Mouse (Mus musculus): ENCODE measurements around the gene Itga2b. TPM values are rescaled to one million over a fixed set of nuclear protein-coding genes. Genes with fewer than 3 reads are reported as not detected.
A peak's percentile ranks its signal among the peaks of the same experiment; 100 is the strongest.

Itga2b gene
- total and polyA plus RNA-seq, 2 experiments from 2014 or later, result 2.6 to 15.5 TPM

DNA sequence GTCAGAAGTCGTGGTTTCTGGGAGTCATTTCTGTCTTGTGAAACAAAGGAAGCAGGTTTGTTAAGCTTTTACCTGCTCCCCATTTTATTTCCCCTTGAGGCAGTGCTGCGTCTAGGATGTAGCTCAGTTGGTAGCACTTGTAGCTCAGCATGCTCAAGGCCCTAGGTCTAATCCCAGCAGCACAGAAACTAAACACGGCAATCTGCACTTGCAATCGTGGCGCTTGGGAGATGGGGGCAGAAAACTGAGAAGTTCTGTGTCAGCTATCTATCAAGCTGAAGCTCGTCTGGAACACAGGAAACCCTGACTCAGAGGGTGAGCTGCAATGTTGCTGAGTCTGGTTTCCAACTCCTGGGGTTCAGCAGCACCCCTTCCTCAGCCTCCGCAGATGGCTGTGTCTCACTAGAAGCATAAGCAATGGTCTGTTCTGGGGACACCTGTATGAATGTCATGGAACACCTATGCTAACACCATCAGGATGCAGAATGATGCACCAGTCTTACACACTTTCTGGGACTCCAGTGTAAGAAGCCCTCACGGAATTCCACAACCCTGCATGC lies 40.9 kb downstream of the Itga2b start:
- Histone ChIP-seq H3K4me2 (ENCODE audit: low read depth, low read length, poor library complexity, severe bottlenecking) (peak overlapping the region; percentile 96; the same call in 1 of the 2 replicates), H3K9ac (replicated peaks; ENCODE audit: low read length, poor library complexity, severe bottlenecking) (no peak overlapping the region), H3K27ac (ENCODE audit: low read depth, low read length) (no peak overlapping the region), H3K36me3 (ENCODE audit: insufficient read depth, low read length) (0 out of 2 replicates have a peak, but pooled peaks cover 7% of the 10 kb centered on the region), H3K27me3 (ENCODE audit: insufficient read depth, low read length) (no peaks in the 10 kb centered on the region), H3K4me1 (ENCODE audit: insufficient read depth, low read length) (peaks cover 5% of the 10 kb centered on the region; the same call in 1 of the 2 replicates), H3K9me3 (ENCODE audit: low read length) (no peaks in the 10 kb centered on the region), H3K4me3 (ENCODE audit: low read depth, low read length) (no peak overlapping the region)
- ATAC-seq (ENCODE audit: low FRiP score) (no peak), DNase-seq (ENCODE audit: low spot score) (no peak)
- WGBS, result 67% methylated on average over 8 of the region's 8 CpGs
- no peak for TF ChIP-seq CTCF (IDR thresholded peaks at IDR 0.05)

DNA sequence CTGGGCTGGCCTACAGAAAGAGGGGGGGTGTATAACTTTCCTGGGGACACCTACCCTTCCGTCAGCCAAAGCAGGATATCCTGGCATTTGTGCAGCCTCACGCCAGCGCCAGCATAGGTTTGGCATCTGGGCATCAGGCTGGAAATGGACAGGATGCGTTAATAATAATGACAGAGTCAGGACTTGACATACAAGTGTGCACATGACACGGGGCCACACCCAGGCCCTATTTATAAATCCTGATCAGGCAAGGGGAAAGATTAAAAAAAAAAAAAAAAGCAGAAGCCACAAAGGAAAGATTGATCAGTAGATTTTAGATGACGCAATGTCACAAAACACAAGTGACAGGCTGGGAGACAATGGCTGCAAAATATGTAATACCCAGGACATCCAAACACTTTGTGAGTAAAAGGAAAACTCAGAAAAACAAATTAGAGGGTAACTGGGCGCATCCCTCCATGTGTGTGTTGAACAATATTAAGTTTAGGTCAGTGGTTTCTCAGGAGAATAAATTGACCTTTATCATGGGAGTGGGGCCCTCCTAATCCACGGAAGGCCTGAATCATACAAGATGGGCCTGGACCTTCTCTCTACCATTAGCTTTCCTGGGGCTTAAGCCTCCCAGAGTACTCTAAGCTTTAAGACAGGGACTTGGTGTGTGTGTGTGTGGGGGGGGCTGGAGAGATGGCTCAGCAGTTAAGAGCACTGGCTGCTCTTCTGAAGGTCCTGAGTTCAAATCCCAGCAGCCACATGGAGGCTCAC lies 44.2 kb downstream of the Itga2b start:
- 84% methylated on average over 8 of the region's 8 CpGs for WGBS
- Histone ChIP-seq H3K4me2 (ENCODE audit: low read depth, low read length, poor library complexity, severe bottlenecking) (no peak overlapping the region), H3K9me3 (ENCODE audit: low read length) (no peaks in the 10 kb centered on the region), H3K4me3 (ENCODE audit: low read depth, low read length) (no peak overlapping the region), H3K4me1 (ENCODE audit: insufficient read depth, low read length) (peaks cover 5% of the 10 kb centered on the region; the same call in 1 of the 2 replicates), H3K9ac (replicated peaks; ENCODE audit: low read length, poor library complexity, severe bottlenecking) (no peak overlapping the region), H3K27me3 (ENCODE audit: insufficient read depth, low read length) (no peaks in the 10 kb centered on the region), H3K36me3 (ENCODE audit: insufficient read depth, low read length) (no peaks in the 10 kb centered on the region), H3K27ac (ENCODE audit: low read depth, low read length) (no peak overlapping the region)
- no peak for ATAC-seq (ENCODE audit: low FRiP score)
- no peak for TF ChIP-seq CTCF (IDR thresholded peaks at IDR 0.05)
- no peak for DNase-seq (ENCODE audit: low spot score)

DNA sequence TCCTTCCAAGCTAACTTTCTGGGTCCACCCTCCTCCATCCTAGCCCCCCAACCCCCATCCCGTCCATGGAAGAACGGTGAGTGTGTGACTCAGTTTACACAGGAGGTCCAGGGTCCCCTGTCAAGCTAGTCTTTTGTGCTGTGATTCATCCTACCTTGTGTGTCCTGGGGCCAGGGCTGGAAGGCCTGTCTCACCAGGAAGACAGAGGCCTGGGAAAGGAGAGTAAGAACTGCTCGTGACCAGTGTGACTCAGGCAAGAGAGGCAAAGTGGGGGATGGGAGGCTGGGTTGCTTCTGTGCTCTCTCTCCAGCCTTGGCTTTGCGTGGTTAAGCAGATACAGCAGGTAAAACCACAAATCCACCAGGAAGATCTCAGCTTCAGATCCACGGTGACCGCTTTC lies 45.3 kb downstream of the Itga2b start:
- 79% methylated on average over 6 of the region's 6 CpGs for WGBS

DNA sequence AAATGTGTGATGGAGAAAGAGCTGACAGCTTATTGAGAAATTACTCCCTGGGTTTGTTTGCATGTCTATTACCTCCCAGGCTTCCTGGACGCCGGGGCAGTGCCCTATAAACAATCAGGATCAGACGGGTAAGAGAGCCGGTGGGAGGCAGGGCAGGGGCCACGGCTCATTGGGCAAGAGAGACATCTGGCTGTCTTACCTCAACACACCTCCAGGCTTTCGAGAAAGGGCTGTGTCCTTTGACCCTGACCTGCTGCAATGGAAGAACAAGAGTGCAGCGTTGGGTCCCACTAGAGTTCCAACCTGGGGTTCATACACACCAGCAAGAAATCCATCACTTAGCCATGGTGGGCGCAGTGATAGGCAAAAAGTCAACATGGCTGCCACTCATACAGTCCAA lies 48.4 kb downstream of the Itga2b start:
- 58% methylated on average over 8 of the region's 8 CpGs for WGBS
- H3K4me3 ChIP-seq (ENCODE audit: low read depth, low read length), result no peak overlapping the region
- TF ChIP-seq CTCF (IDR thresholded peaks at IDR 0.05), result no peak
- DNase-seq (ENCODE audit: low spot score) (no peak), ATAC-seq (ENCODE audit: low FRiP score) (no peak)
- no peaks in the 10 kb centered on the region for H3K4me1 ChIP-seq (ENCODE audit: insufficient read depth, low read length)
- H3K4me2 ChIP-seq (ENCODE audit: low read depth, low read length, poor library complexity, severe bottlenecking), result no peak overlapping the region
- no peaks in the 10 kb centered on the region for H3K9me3 ChIP-seq (ENCODE audit: low read length)
- no peaks in the 10 kb centered on the region for H3K27me3 ChIP-seq (ENCODE audit: insufficient read depth, low read length)
- no peak overlapping the region for H3K27ac ChIP-seq (ENCODE audit: low read depth, low read length)
- no peak overlapping the region for H3K9ac ChIP-seq (replicated peaks; ENCODE audit: low read length, poor library complexity, severe bottlenecking)
- no peaks in the 10 kb centered on the region for H3K36me3 ChIP-seq (ENCODE audit: insufficient read depth, low read length)

More for the DNA sequence above, 45.3 kb downstream of the Itga2b start:
- no peaks in the 10 kb centered on the region for H3K9me3 ChIP-seq (ENCODE audit: low read length)
- H3K4me2 ChIP-seq (ENCODE audit: low read depth, low read length, poor library complexity, severe bottlenecking), result no peak overlapping the region
- no peaks in the 10 kb centered on the region for H3K36me3 ChIP-seq (ENCODE audit: insufficient read depth, low read length)
- no peak for TF ChIP-seq CTCF (IDR thresholded peaks at IDR 0.05)
- H3K9ac ChIP-seq (replicated peaks; ENCODE audit: low read length, poor library complexity, severe bottlenecking), result no peak overlapping the region
- ATAC-seq (ENCODE audit: low FRiP score) (no peak), DNase-seq (ENCODE audit: low spot score) (no peak)
- H3K4me3 ChIP-seq (ENCODE audit: low read depth, low read length), result no peak overlapping the region
- H3K4me1 ChIP-seq (ENCODE audit: insufficient read depth, low read length), result peaks cover 2% of the 10 kb centered on the region; the same call in 1 of the 2 replicates
- H3K27me3 ChIP-seq (ENCODE audit: insufficient read depth, low read length), result no peaks in the 10 kb centered on the region
- H3K27ac ChIP-seq (ENCODE audit: low read depth, low read length), result no peak overlapping the region

DNA sequence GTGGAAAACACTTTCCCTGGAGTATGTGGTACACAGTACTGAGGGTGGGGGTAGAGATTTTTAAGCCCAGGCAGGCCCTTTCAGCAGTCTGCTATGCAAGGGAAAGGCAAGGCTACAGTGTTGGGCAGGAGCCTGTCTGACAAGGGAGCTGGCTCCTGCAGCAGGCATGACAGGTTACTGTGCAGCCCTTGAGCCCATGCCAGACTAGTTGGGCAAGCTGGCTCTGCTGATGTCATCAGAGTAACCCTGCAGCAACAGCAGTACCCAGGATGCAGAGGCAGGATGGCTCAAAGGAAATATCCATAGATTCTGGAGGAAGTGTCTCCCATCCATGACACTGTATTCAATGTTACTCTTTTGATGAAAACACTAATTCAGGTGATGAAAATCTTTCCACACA lies 51.0 kb downstream of the Itga2b start:
- no peak for ATAC-seq (ENCODE audit: low FRiP score)
- Histone ChIP-seq H3K27me3 (ENCODE audit: insufficient read depth, low read length) (no peaks in the 10 kb centered on the region), H3K36me3 (ENCODE audit: insufficient read depth, low read length) (no peaks in the 10 kb centered on the region), H3K27ac (ENCODE audit: low read depth, low read length) (no peak overlapping the region), H3K4me2 (ENCODE audit: low read depth, low read length, poor library complexity, severe bottlenecking) (no peak overlapping the region), H3K9me3 (ENCODE audit: low read length) (no peaks in the 10 kb centered on the region), H3K4me1 (ENCODE audit: insufficient read depth, low read length) (no peaks in the 10 kb centered on the region), H3K9ac (replicated peaks; ENCODE audit: low read length, poor library complexity, severe bottlenecking) (no peak overlapping the region), H3K4me3 (ENCODE audit: low read depth, low read length) (no peak overlapping the region)
- TF ChIP-seq CTCF (IDR thresholded peaks at IDR 0.05), result no peak
- DNase-seq (ENCODE audit: low spot score), result no peak

DNA sequence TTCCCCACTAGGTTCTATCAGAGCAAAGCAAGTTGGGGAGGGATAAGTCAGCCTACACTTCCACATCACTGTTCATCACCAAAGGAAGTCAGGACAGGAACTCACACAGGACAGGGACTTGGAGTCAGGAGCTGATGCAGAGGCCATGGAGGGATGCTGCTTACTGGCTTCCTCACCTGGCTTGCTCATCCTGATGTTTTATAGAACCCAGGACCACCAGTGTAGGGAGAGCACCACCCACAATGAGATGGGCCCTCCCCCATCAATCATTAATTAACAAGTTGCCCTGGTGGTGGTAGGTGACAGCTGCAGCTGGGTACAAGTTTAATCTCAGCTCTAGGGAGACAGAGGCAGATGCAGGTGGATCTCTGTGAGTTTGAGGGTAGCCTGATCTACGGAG lies 52.8 kb downstream of the Itga2b start:
- Histone ChIP-seq H3K9me3 (ENCODE audit: low read length) (no peaks in the 10 kb centered on the region), H3K4me2 (ENCODE audit: low read depth, low read length, poor library complexity, severe bottlenecking) (no peak overlapping the region), H3K9ac (replicated peaks; ENCODE audit: low read length, poor library complexity, severe bottlenecking) (no peak overlapping the region), H3K27ac (ENCODE audit: low read depth, low read length) (no peak overlapping the region), H3K36me3 (ENCODE audit: insufficient read depth, low read length) (no peaks in the 10 kb centered on the region), H3K27me3 (ENCODE audit: insufficient read depth, low read length) (no peaks in the 10 kb centered on the region), H3K4me3 (ENCODE audit: low read depth, low read length) (no peak overlapping the region), H3K4me1 (ENCODE audit: insufficient read depth, low read length) (no peaks in the 10 kb centered on the region)
- TF ChIP-seq CTCF (IDR thresholded peaks at IDR 0.05), result no peak
- ATAC-seq (ENCODE audit: low FRiP score) (no peak), DNase-seq (ENCODE audit: low spot score) (no peak)
- WGBS, result 83% methylated on average over 1 of the region's 1 CpGs

Measured in midbrain, postnatal 0 days (tissue).